Mouse (Mus musculus) CH12.LX (cell line): ENCODE measurements at regions not wholly inside any gene's neighbourhood (a gene's known extent, or its start where the extent isn't known, plus 50 kb on each side); places are given as distances from the start of the nearest gene placed in this dataset.

Source experiments
- DNase-seq: peaks from one replicate; pipeline ENCODE4 v3.0.0-alpha.2; 2013; ENCODE audit errors: extremely low read depth
- H3K27ac ChIP-seq: 2 replicates; pipeline ENCODE4 v1.5.1; 2012; ENCODE audit warnings: low read depth, mild to moderate bottlenecking, control low read depth, moderate library complexity; ENCODE audit not compliant: insufficient read depth
- H3K27me3 ChIP-seq: replicated peaks from 2 replicates; pipeline ENCODE3; 2012; ENCODE audit warnings: inconsistent platforms
- H3K36me3 ChIP-seq, 2 experiments: replicated peaks in 1 of 2; 2 replicates each; pipeline versions ENCODE3 to v1.6.1; 2012; ENCODE audit warnings: inconsistent platforms in 1 of 2, low read length in 1 of 2, mild to moderate bottlenecking in 1 of 2, mixed read lengths in 1 of 2, moderate library complexity in 1 of 2; ENCODE audit not compliant: control insufficient read depth in 1 of 2, insufficient read depth in 1 of 2
- H3K4me1 ChIP-seq, 2 experiments: 2 replicates each; pipeline ENCODE4 v1.6.1; 2012; ENCODE audit warnings: inconsistent platforms in 1 of 2, moderate library complexity in 1 of 2; ENCODE audit not compliant: insufficient read depth in 2 of 2, control insufficient read depth in 1 of 2
- H3K4me2 ChIP-seq: 2 replicates; pipeline ENCODE4 v1.6.1; 2012; ENCODE audit warnings: low read depth, mild to moderate bottlenecking, control low read depth; ENCODE audit not compliant: poor library complexity, insufficient read depth, severe bottlenecking
- H3K4me3 ChIP-seq, 3 experiments: fragments of 150-350 bp in 1 of 3; sonication (generic) in 1 of 3; replicated peaks in 1 of 3; 2 replicates each; pipeline versions ENCODE3 to v1.5.1; 2011 to 2012; ENCODE audit warnings: low read depth in 2 of 3, low read length in 2 of 3, mild to moderate bottlenecking in 2 of 3, moderate library complexity in 2 of 3, control low read depth in 1 of 3, improper control_type of control experiment in 1 of 3, inconsistent platforms in 1 of 3, mixed read lengths in 1 of 3; ENCODE audit not compliant: poor library complexity in 1 of 3
- H3K79me2 ChIP-seq: replicated peaks from 2 replicates; pipeline ENCODE4 v1.6.1; 2012; ENCODE audit warnings: mild to moderate bottlenecking, moderate library complexity; ENCODE audit not compliant: control insufficient read depth, poor library complexity, insufficient read depth, severe bottlenecking; ENCODE audit errors: extremely low read depth
- H3K9ac ChIP-seq: 2 replicates; pipeline ENCODE4 v1.6.1; 2012; ENCODE audit warnings: low read depth, mild to moderate bottlenecking, control low read depth, moderate library complexity; ENCODE audit not compliant: insufficient read depth
- H3K9me3 ChIP-seq: replicated peaks from 2 replicates; pipeline ENCODE3; 2012; ENCODE audit warnings: low read length, inconsistent platforms, mixed read lengths
- BHLHE40 ChIP-seq: IDR thresholded peaks from 2 replicates; pipeline ENCODE4 v1.6.1; 2011; ENCODE audit warnings: mild to moderate bottlenecking, low read depth, low read length, improper control_type of control experiment
- CHD2 ChIP-seq: IDR thresholded peaks from 2 replicates; pipeline ENCODE4 v1.6.1; 2011; ENCODE audit warnings: low read length, improper control_type of control experiment
- E2F4 ChIP-seq: IDR thresholded peaks from 2 replicates; pipeline ENCODE4 v1.6.1; 2011; ENCODE audit warnings: low read depth, low read length, improper control_type of control experiment; ENCODE audit not compliant: insufficient replicate concordance
- ELF1 ChIP-seq: IDR thresholded peaks from 2 replicates; pipeline ENCODE4 v1.6.1; 2014; ENCODE audit warnings: low read depth, mild to moderate bottlenecking, inconsistent platforms, low read length, improper control_type of control experiment
- ETS1 ChIP-seq: conservative IDR thresholded peaks from 2 replicates; pipeline ENCODE4 v1.6.1; 2012; ENCODE audit warnings: low read depth, mild to moderate bottlenecking, inconsistent platforms, low read length, improper control_type of control experiment, moderate library complexity
- GABPA ChIP-seq: IDR thresholded peaks from 2 replicates; pipeline ENCODE4 v1.6.1; 2012; ENCODE audit warnings: low read depth, low read length, improper control_type of control experiment, inconsistent platforms; ENCODE audit not compliant: insufficient replicate concordance
- IRF4 ChIP-seq: IDR thresholded peaks from 2 replicates; pipeline ENCODE4 v1.6.1; 2014; ENCODE audit warnings: low read depth, mild to moderate bottlenecking, inconsistent platforms, low read length, improper control_type of control experiment
- JUN ChIP-seq: IDR thresholded peaks from 2 replicates; pipeline ENCODE4 v1.6.1; 2011; ENCODE audit warnings: low read depth, mild to moderate bottlenecking, low read length, improper control_type of control experiment, moderate library complexity; ENCODE audit not compliant: insufficient read depth
- JUND ChIP-seq: conservative IDR thresholded peaks from 2 replicates; pipeline ENCODE4 v1.6.1; 2011; ENCODE audit warnings: low read depth, low read length, improper control_type of control experiment
- KAT2A ChIP-seq: IDR thresholded peaks from 2 replicates; pipeline ENCODE4 v1.6.1; 2012; ENCODE audit warnings: low read length, improper control_type of control experiment, inconsistent platforms; ENCODE audit not compliant: insufficient replicate concordance
- MAFK ChIP-seq: IDR thresholded peaks from 2 replicates; pipeline ENCODE4 v1.6.1; 2011; ENCODE audit warnings: low read length, improper control_type of control experiment; ENCODE audit not compliant: insufficient replicate concordance
- MAX ChIP-seq: IDR thresholded peaks from 2 replicates; pipeline ENCODE4 v1.6.1; 2011; ENCODE audit warnings: low read length, improper control_type of control experiment
- MAZ ChIP-seq: IDR thresholded peaks from 2 replicates; pipeline ENCODE4 v1.6.1; 2012; ENCODE audit warnings: low read depth, mild to moderate bottlenecking, inconsistent platforms, low read length, improper control_type of control experiment, moderate library complexity
- MEF2A ChIP-seq: IDR thresholded peaks from 2 replicates; pipeline ENCODE4 v1.6.1; 2014; ENCODE audit warnings: low read depth, mild to moderate bottlenecking, inconsistent platforms, low read length, improper control_type of control experiment, borderline replicate concordance
- MXI1 ChIP-seq: IDR thresholded peaks from 2 replicates; pipeline ENCODE4 v1.6.1; 2011; ENCODE audit warnings: mild to moderate bottlenecking, low read depth, low read length, improper control_type of control experiment
- MYC ChIP-seq: IDR thresholded peaks from 2 replicates; pipeline ENCODE4 v1.6.1; 2011; ENCODE audit warnings: low read depth, mild to moderate bottlenecking, improper control_type of control experiment, low read length
- NELFE ChIP-seq: IDR thresholded peaks from 2 replicates; pipeline ENCODE4 v1.6.1; 2011; ENCODE audit warnings: low read depth, low read length, improper control_type of control experiment
- NRF1 ChIP-seq: IDR thresholded peaks from 2 replicates; pipeline ENCODE4 v1.6.1; 2014; ENCODE audit warnings: low read depth, mild to moderate bottlenecking, inconsistent platforms, low read length, improper control_type of control experiment, moderate library complexity
- POLR2A ChIP-seq: IDR thresholded peaks from 2 replicates; pipeline ENCODE4 v1.6.1; 2011; ENCODE audit warnings: low read depth, mild to moderate bottlenecking, improper control_type of control experiment, low read length
- POLR2AphosphoS2 ChIP-seq: IDR thresholded peaks from 2 replicates; pipeline ENCODE4 v1.6.1; 2011; ENCODE audit warnings: low read depth, low read length, improper control_type of control experiment
- RCOR1 ChIP-seq: conservative IDR thresholded peaks from 2 replicates; pipeline ENCODE4 v1.6.1; 2012; ENCODE audit warnings: low read depth, mild to moderate bottlenecking, inconsistent platforms, low read length, improper control_type of control experiment
- SMC3 ChIP-seq: IDR thresholded peaks from 2 replicates; pipeline ENCODE4 v1.6.1; 2011; ENCODE audit warnings: low read depth, low read length, improper control_type of control experiment
- TBP ChIP-seq: conservative IDR thresholded peaks from 2 replicates; pipeline ENCODE4 v1.6.1; 2011; ENCODE audit warnings: low read depth, low read length, improper control_type of control experiment
- UBTF ChIP-seq: IDR thresholded peaks from 2 replicates; pipeline ENCODE4 v1.6.1; 2012; ENCODE audit warnings: low read depth, mild to moderate bottlenecking, inconsistent platforms, low read length, improper control_type of control experiment, moderate library complexity
- USF2 ChIP-seq: conservative IDR thresholded peaks from 2 replicates; pipeline ENCODE4 v1.6.1; 2011; ENCODE audit warnings: low read depth, low read length, improper control_type of control experiment
- ZC3H11A ChIP-seq: IDR thresholded peaks from 2 replicates; pipeline ENCODE4 v1.6.1; 2012; ENCODE audit warnings: low read depth, mild to moderate bottlenecking, inconsistent platforms, low read length, improper control_type of control experiment
- ZKSCAN1 ChIP-seq: IDR thresholded peaks from 2 replicates; pipeline ENCODE4 v1.6.1; 2012; ENCODE audit warnings: low read depth, inconsistent platforms, low read length, improper control_type of control experiment, borderline replicate concordance
- ZMIZ1 ChIP-seq: IDR thresholded peaks from 2 replicates; pipeline ENCODE4 v1.6.1; 2012; ENCODE audit warnings: low read depth, mild to moderate bottlenecking, inconsistent platforms, low read length, improper control_type of control experiment
- dilution Hi-C: fragments of 300-500 bp; cut with MboI; formaldehyde crosslinking; loops from 2 replicates; pipeline ENCODE4 v1.14.3; 2020; ENCODE audit warnings: low sequenced_read_pairs; ENCODE audit not compliant: extremely low pct_unique_long_range_greater_than_20kb, extremely low pct_ligation_motif_present
- in situ Hi-C: fragments of 300-500 bp; cut with MboI; formaldehyde crosslinking; loops from 3 replicates; pipeline ENCODE4 v1.14.3; 2019; ENCODE audit warnings: low sequenced_read_pairs, low pct_ligation_motif_present, low pct_unique_long_range_greater_than_20kb, mixed read lengths

DNA sequence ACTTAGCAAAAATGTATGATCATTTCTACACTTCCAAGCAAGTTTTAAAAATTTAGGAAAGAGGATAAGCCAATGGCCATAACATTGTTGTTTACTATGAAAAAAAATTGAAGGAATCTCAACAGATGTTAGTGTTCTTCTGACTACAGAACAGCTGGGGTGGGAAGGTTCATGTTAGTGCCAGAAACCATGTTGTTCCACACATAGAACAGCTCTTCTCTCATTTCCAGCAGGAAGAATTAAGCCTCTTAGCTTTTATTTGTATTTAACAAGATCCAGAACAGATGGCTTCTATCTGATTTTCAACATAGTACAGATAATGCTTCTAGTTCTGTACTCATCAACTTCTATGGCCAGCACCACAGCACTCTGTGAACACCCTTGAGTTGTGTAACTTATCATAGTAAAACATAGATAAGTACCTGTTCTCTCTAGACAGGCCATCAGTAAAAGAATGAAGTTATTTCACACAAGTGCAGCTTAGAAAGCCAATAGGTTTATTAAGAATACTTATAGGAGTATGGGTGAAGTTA lies 241.0 kb downstream of the Plod2 start:
- H3K9me3 ChIP-seq = no peaks in the 10 kb centered on the region
- no peak overlapping the region for H3K4me3 ChIP-seq
- H3K27me3 ChIP-seq = no peaks in the 10 kb centered on the region
- no peak overlapping the region for H3K27ac ChIP-seq
- H3K36me3 ChIP-seq = no peaks in the 10 kb centered on the region
- no peak for DNase-seq
- in situ Hi-C loops = no loop called here
- no peak overlapping the region for H3K9ac ChIP-seq
- no peak overlapping the region for H3K4me2 ChIP-seq
- no peaks in the 10 kb centered on the region for H3K4me1 ChIP-seq
- TF ChIP-seq MAFK (no peak), TBP (no peak), ETS1 (no peak), POLR2AphosphoS2 (no peak), RCOR1 (no peak), ZC3H11A (no peak), GABPA (no peak), MEF2A (no peak), ELF1 (no peak), ZKSCAN1 (no peak), ZMIZ1 (no peak), USF2 (no peak), JUN (no peak), IRF4 (no peak)
- dilution Hi-C loops = no loop called here
- H3K79me2 ChIP-seq = no peaks in the 10 kb centered on the region

DNA sequence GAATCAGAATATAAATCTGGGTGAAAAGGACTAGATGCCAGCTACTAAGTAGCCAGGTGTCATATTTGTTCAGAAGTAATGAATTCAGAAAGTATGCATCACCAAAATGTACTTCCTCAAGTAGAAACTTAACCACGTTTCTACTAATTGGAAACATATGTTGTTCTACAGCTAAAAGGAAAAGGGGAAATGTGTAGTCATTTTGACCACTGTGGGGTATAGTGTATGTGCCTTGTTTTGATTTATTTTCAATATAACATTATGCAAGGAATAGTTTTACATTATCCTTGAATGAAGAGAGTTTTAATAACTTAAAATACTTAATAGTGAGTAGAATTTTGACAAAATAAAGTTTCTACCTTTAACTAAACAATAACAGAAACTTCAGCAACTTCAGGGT lies 257.7 kb downstream of the Plod2 start:
- Histone ChIP-seq H3K4me2 (no peak overlapping the region), H3K4me1 (no peaks in the 10 kb centered on the region), H3K9ac (no peak overlapping the region), H3K4me3 (no peak overlapping the region), H3K9me3 (no peaks in the 10 kb centered on the region), H3K79me2 (no peaks in the 10 kb centered on the region), H3K27me3 (no peaks in the 10 kb centered on the region), H3K27ac (no peak overlapping the region), H3K36me3 (no peaks in the 10 kb centered on the region)
- DNase-seq = no peak
- dilution Hi-C loops = no loop called here
- in situ Hi-C loops = no loop called here
- TF ChIP-seq KAT2A (no peak), NRF1 (no peak), BHLHE40 (no peak), ETS1 (no peak), RCOR1 (no peak), MEF2A (no peak), CHD2 (no peak), JUND (no peak), SMC3 (no peak), ELF1 (no peak), E2F4 (no peak), MYC (no peak), POLR2A (no peak), MXI1 (no peak), NELFE (no peak), MAZ (no peak), UBTF (no peak), MAX (no peak)
